Mouse (Mus musculus): ENCODE measurements at regions not wholly inside any gene's neighbourhood (a gene's known extent, or its start where the extent isn't known, plus 50 kb on each side); places are given as distances from the start of the nearest gene placed in this dataset.

DNA sequence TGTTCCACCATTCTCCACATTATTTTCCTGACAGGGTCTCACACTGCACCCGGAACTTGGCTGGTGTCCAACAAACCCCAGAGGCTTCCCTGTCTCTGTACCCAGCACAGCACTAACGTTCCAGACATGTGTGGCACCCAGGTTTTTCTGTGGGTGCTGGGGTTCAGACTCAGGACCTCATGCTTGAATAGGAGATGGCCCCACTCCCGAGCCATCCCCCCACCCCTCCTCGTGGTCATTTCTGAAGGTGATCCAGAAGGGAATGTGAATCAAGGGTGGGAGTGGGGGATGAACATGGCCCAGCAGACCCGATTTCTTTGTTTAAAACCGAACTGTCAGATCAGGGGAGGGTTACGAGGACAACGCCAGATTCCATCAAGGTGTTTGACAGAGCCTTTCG, 245.6 kb downstream of the Tbc1d1 start:
- DNase-seq (ENCODE audit: low spot score): no peak

DNA sequence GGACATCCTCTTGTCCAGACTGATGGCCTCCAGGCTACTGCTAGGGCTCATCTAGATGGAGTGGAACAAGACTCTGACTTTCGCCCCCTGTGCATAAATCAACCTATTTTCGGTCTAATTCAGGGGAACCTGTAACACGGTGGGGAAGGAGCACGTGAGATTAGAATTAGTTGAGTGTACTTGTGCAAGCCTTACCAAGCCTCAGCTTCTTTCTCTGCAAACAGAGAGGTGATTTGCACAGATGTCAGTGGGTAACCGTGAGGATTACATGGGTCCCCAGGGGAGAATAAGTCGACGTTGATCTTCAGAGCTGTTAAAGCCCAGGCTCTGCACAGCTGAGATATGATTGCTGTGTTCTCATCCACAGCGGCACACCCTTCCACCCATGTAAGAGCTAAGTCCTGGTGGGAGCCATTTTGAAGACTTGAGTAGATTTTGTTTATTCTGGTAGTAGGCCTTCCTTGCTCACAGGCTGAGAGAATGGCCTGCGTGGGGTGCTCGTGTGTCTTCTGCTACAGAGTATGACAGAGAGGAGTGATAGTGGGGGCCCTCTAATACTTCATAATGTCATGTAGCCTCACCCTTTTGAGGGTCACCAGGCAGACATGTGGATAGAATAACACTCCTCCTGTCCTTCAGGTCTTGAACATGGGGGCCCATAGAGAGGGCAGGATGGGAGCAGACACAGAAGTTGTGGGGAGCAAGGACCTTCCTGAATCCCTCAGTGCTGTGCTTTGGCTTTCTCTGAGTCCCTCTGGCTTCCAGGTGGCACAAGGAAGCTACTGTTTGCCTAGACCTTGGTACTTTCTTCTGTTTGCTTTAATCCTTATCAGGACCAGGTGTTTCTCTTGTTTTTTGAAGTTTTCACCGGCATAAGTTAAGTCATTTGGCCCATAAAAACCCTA, 247.2 kb downstream of the Tbc1d1 start:
- no peak for DNase-seq (ENCODE audit: low spot score)

DNA sequence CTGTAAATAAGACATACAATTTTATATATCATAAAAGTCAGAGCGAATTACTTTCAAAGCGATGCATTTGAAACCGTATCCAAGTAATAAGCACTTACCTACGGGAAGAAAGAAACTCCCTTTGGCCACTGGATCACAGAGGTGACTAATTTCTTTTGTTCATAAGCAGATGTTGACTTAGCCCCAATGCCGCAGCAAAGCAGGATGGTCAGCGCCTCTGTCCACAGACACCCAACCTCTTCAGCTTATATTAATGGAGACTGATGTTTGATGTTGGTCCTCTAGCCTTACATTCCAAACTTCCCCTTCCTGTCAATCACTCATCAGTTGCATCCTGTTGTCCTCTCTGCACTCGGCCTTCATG, 247.9 kb downstream of the Tbc1d1 start:
- no peak for DNase-seq (ENCODE audit: low spot score)

DNA sequence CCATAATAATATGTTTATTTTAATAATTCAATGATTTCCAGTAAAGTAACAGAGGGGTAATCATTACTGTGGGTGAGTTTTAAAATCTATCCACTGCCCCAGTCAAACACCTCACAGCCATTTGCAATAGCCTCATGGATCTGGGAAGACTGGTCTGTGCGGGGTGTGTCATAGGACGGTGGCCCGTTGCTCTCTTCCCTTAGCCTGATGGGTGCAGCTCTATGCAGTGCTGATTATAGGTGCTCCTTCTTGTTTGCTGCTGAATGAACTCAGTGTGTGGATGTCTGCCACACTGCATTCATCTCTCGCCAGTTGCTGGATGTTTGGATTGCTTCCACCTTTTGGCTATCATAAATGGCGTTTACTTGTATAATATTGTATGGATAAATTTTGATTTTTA, 248.4 kb downstream of the Tbc1d1 start:
- no peak for DNase-seq (ENCODE audit: low spot score)

DNA sequence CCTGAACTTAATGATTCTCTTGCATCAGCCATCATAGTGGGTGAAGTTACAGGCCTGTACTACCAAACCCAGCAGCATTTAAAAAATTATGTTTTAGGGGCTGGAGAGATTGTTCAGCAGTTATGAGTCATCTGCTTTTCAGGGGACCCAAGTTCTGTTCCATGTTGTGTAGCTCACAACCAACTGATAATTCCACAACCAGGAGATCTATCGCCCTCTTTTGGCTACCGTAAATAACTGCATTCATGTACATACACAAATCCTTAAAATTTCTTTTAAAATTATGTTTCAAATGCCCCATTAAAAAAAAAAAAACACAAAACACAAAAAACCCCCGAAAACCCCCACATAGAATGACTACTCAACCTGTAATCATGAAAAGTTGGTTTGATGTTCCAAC, 252.8 kb downstream of the Tbc1d1 start:
- DNase-seq (ENCODE audit: low spot score): no peak

DNA sequence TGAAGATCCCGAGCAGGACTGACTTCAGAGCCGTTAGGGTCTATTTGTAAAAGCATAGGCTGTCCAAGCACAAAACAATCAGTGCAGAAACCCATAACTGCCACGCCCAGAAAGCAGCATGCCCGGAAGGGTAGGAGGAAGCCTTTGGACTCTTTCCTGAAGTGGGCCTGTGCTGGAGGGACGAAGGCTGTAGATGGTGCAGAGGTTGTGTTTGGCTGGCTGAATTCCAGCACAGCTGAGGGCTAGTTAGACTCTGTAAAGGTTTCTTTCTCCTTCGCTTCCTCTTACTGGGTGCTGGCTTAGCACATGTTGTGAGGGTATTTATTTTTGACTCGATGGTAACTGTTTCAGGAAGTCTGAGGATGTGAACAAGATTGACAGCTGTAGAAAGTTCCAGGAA, 254.5 kb downstream of the Tbc1d1 start:
- DNase-seq (ENCODE audit: low spot score): no peak

DNA sequence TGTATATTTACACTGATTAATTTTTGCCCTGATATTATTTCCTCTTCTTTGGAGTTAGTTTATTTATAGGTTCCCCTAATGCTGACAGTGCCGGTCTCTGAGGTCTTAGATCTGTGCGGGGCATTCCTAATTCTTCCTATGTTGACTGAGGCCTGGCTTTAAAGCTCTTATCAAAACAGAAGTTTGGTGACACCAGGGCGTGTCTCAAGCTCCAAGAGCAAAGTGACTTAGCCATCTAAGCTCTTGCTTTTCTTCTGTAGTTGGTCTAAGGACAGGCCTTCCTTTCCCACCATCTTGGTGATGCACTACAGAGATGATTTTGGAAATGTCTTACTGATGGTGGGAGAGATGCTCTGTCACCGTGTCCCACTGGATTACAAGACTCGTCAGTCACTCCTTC, 258.4 kb downstream of the Tbc1d1 start:
- no peak for DNase-seq (ENCODE audit: low spot score)

DNA sequence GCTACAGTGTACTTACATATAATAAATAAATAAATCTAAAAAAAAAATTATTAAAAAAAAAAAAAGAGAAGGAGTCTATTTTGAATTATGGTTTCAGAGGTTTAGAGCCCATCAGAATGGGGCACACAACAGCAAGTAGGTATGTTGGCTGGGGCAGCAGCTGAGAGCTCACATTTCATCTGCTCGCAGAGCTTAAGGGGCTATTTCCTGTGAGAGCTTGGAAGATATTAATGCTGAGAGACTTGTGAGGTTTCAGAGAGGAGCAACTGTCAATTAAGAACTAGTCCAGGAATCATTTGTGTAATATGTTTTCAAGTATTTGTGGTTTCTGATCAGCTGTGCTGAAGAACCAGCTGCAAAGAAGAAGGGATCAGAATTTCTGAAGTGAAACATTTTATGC, 263.3 kb downstream of the Tbc1d1 start:
- no peak for DNase-seq (ENCODE audit: low spot score)

DNA sequence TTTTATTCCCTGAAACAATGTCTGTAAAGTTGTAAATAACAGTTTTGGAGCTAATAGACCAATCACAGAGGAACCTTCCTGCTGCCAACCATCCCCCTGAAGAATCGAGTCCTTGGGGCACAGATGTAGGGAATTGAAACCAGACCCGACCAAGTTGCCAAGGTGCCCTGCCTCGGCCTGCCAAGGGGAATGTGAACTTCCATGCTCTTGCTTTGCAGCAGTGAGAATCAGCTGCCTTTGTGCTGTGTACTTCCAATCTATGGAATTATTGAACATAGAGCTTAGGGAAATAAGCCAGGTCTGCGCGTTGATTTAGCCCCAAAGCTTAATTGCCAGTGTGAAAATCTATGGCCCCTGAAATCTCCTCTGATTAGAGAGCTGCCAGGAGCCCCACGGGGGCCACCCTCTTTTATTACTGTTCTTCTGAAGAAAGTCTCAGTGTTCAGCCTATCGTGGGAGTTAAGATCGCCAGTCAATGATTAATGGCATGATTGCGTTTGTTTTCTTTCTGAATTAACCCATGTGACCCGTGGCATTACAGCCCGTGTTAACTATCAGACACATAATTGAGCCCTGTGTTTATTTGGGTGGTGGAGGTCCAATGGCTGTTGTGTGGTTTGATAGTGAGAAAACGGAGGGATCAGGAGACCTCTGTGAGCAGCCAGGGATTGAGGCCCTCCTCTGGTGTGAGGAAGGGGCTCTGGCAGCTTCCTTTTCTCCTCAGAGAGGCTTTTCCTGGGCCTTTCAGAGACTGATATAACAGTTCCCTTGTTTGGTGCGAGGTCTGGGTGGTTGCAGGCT, 266.9 kb downstream of the Tbc1d1 start:
- no peak for DNase-seq (ENCODE audit: low spot score)

DNA sequence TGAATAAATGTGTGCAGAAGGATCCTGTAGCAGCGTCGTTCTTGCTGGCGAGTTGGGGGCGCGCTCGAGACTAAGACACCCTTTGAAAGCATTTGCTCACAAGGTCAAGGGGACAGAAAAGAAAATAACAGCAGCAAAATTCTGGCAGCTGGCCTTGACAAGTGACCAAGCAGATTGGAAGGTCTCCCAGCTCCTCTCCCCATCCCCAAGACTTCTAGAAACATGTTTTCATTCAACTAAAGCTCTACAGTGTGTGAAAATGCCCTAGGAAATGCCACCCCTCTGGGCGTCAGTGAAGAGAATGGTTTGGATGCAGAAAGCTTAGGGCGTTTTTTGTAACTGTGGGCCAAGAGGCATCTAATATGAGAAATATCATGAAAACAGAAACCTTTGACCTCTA, 272.7 kb downstream of the Tbc1d1 start:
- DNase-seq (ENCODE audit: low spot score): no peak

DNA sequence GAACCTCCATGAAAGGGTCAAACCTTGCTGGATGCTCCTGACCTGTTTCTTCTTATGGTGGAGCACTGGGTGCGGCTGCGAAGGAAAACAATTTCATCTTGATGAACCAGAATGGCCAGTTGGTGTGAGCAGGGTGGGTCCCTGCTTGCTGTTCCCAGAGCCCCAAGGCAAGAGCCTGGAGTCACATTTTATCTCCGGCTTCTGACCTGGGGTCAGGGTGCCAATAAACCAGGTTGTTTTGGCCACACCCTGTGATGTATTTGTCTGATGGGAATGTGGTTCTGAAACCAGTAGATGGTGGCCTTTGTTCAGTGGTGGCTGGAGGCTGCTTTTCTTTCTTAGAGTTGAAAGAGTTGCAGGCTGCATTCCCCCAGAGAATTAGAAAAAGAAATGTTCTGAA, 274.4 kb downstream of the Tbc1d1 start:
- no peak for DNase-seq (ENCODE audit: low spot score)

DNA sequence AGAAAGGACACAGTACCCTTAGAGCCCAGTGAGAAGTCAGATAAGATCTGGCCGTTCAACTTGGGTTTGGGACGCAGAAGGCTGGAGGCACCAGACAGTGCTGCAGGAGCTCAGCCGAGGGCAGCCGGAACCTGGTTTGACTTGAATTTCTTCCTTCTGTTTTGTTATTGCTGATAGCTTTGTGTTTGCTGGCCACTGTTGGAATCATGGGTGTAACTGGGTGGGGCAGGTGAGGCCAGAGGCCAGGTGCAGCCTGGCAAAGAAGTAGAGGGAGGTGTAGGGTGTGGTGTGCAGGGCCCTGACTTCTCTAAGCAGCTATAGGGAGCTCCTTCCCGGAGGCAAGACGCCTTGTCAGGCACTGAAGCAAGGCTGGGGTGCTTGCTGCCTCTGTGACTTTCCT, 275.5 kb downstream of the Tbc1d1 start:
- DNase-seq (ENCODE audit: low spot score): no peak

DNA sequence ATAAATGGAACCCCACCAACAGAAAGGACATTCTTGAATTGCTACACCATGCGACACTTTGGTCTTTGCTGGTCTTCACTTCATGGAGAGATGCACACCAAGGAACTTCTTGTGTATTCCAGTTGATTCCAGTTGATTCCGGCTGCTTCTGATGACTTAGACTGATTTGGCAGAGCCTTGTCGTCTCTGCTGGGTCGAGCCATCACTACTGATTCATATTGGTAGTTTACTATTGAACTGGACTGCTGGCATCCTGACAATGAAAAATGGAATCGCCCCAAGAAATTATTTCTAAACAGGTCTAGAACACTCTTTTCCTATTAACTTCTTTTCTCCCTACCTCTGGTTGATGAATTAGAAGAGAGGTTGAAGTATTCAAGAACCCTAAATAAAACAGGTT, 277.7 kb downstream of the Tbc1d1 start:
- DNase-seq (ENCODE audit: low spot score): no peak

DNA sequence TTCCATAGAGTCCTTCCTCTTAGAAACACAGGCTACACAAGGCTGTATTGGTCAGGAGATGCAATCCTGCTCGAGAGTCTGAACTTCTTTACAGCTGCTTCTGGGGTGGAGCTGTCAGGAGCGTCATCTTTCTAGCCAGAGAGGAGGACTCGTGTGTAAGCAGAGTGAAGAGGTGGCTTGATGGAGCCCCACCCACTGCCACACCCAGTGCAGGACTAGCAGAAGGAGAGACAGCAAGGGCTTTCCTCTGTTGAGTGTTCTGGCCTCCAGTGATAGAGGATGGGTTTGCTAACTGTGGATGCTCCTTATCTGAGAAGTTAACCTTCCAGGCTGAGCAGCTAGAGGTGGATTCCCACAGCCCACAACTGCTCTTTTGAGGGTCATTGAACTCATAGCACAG, 279.4 kb downstream of the Tbc1d1 start:
- peak; percentile 87 for DNase-seq (ENCODE audit: low spot score)

DNA sequence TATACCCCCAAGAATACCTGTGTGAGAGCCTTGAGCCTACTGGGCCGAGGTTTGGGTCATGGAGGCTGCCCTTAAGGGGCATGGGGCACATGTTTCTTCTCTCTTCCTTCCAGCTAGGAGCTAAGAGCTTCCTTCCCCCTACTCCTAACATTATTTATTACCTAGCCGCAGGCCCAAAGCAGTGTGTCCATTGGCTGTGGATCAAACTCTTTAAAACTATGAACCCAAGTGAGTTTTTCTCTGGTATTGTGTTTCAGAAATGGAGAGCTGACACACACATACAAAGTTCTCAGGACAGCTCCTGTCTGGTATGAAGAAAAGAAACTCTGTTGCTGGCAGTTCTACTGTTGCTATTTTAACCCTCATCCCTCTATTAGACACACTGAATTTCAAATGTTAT, 279.9 kb downstream of the Tbc1d1 start:
- no peak for DNase-seq (ENCODE audit: low spot score)

DNA sequence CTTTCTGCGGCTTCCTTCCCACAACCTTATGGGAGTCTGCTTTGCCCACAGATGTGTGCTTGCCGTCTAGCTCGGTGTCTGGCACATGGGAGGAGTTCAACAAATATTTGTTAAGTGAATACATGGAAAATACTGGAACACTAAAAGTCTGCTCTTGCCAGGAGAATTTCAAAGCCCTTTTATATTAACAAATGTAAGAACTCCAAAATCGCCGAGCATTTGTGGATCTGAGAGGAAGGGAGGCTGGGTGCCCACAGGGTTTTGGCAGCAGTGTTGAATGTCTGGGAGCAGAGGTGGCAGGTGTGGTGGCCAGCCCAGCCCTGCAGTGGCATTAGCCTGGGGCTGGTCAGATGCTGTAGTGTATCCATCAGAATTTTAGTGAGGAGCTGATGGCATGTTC, 281.6 kb downstream of the Tbc1d1 start:
- DNase-seq (ENCODE audit: low spot score): no peak

DNA sequence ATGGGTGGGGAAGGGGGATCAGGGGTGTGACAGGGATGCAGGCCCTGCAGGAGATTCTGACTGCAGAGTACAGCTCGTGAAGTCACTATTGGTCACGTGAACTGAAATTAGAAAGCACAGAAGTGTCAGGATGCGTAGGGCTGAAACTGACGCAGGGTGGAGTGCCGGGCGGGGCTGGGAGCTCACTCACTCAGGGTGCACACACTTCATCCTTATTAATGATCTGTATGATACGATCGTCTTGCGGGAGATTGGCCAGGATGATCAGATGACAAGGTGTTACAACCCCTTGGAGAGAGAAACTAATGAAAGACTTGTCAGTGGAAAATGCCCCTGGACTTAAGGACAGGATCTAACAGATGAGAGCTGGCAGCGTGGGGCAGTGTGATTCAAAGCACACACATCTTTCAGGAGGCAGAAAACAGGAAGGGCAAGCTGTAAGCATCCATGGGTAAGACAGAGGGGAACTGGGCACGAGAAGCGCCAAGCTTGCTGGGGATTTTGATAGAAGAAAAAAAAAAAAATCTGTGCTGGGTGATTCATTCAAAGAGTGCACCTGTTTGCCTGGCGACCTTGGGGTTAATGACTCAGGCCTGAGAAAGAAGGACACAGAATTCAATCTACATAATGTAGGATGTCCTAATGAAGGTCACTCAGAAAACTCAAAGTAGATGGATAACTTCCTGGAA, 282.5 kb downstream of the Tbc1d1 start:
- DNase-seq (ENCODE audit: low spot score): no peak

DNA sequence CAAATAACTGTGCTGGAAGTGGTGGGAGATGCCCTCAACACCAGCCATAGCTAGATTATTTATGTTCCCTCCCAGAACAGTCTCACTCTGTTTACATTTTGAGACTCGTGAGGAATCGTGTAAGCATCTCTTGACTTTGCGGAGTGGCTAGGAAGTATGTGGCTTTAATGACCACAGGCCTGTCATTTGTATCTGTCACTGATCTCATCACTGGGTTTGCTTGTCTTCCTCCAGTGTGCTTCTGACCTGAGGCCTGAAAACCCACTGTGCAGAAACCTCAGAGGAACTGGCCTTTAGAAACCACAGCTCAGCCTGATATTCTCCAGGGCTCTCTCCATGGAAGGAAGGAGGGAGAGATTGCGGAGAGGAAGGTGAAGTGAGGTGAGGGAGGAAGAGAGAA, 291.7 kb downstream of the Tbc1d1 start:
- DNase-seq (ENCODE audit: low spot score): no peak

DNA sequence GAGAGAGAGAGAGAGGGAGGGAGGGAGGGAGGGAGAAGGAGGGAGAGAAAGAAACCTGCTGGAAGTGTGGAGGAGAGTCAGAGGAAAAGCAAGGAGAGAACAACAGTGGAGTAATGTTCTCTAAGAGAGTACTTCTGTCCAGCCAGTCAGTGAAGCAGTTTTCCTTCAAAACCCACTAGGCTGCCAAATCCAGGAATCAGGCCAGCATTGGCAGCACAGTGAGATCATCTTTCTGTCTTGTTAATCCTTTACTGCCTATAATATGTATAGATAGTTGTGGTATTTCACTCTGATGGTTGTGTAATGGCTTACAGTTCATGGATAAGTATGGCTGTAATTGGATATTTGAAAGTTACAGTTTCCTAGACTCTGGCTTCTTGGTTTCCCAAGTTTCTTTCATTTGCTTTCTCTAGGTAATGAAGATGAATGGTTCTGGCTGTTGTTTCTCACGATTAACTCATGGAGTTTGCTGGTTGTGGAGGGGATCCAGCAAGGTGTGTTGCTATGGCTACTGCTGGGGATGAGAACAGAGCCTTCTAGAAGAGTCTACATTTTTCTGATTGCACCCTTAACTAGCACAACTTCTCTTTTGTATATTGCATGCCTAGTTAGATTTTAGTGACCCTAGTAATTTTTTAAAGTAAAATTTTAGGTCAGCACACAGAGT, 296.7 kb downstream of the Tbc1d1 start:
- DNase-seq (ENCODE audit: low spot score): no peak

DNA sequence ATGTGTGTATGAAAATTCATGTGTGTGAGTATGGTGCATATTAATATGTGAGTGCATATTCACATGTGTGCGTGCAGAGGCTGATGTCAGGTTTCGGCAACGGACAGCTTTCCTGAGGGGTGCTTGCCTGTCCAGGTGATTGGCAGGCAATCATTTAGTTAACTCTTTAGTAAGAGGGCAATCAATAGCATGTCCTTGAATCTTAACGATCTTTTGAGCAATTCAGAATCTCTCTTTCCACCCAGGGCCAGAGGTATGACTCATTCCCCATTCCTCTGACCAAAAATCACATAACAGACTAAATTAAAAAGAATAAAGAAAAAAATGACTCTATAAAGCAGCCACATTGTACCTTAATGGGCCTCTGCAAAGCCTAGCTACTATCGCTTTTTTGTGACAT, 303.7 kb downstream of the Tbc1d1 start:
- no peak for DNase-seq (ENCODE audit: low spot score)

DNA sequence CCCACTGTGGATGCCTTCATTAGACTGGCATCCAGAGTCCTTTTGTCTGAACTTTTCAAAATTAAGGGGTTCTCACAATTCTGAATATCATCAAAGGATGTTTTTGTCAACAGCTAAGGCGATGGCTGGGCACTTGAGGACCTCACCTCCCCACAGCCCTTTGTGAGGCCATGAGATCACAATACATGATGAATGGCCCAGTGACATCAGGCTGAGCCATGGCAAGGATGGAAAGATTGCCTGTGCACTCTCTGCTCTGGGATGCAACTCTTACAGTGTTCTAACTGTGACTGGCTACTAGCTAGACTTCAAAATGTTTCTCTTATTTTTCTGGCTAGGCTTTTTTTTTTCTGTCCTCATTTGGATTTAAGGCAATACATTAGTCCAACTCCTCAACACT, 304.8 kb downstream of the Tbc1d1 start:
- no peak for DNase-seq (ENCODE audit: low spot score)

DNA sequence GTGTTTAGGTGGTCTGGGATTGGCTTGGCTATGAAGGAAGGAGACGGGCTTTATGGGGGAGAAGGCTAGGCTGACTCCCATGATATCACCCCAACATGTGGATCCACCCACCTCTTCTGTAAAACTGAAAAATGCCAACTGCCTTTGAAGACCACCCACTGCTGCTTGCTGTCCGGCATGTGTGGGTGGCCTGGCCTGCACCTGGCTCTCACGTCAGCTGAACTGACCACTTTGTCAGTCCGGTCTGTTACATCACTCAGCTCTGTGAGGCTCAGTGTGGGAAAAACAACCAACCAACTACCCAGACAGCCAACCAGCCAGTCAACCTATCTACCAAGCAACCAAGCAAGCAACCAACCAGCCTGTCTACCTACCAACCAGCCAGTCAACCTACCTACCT, 305.5 kb downstream of the Tbc1d1 start:
- no peak for DNase-seq (ENCODE audit: low spot score)
